Mouse (Mus musculus): ENCODE measurements at regions not wholly inside any gene's neighbourhood (a gene's known extent, or its start where the extent isn't known, plus 50 kb on each side); places are given as distances from the start of the nearest gene placed in this dataset.

- Histone ChIP-seq H3K27ac (no peak overlapping the region), H3K36me3 (ENCODE audit: inconsistent target) (no peaks in the 10 kb centered on the region), H3K79me2 (ENCODE audit: inconsistent target) (no peaks in the 10 kb centered on the region), H3K4me3 (ENCODE audit: inconsistent target) (no peak overlapping the region)
- 89% methylated on average over 12 of the region's 12 CpGs for WGBS (ENCODE audit: missing documents)
Observed at GRCm38 (mm10) chr14:60506296-60506695, 127.5 kb upstream of the Spata13 start.

- Histone ChIP-seq H3K27ac (no peak overlapping the region), H3K36me3 (ENCODE audit: inconsistent target) (no peaks in the 10 kb centered on the region), H3K4me3 (ENCODE audit: inconsistent target) (no peak overlapping the region), H3K79me2 (ENCODE audit: inconsistent target) (no peaks in the 10 kb centered on the region)
- WGBS (ENCODE audit: missing documents): 26% methylated on average over 8 of the region's 8 CpGs
Observed at GRCm38 (mm10) chr14:60513560-60513959, 120.2 kb upstream of the Spata13 start.

GRCm38 (mm10) chr14:60515094-60515786 is 118.6 kb upstream of the Spata13 start:
- Histone ChIP-seq H3K27ac (no peak overlapping the region), H3K4me3 (ENCODE audit: inconsistent target) (no peak overlapping the region), H3K79me2 (ENCODE audit: inconsistent target) (no peaks in the 10 kb centered on the region), H3K36me3 (ENCODE audit: inconsistent target) (no peaks in the 10 kb centered on the region)
- 89% methylated on average over 12 of the region's 12 CpGs for WGBS (ENCODE audit: missing documents)

- Histone ChIP-seq H3K4me3 (ENCODE audit: inconsistent target) (no peak overlapping the region), H3K79me2 (ENCODE audit: inconsistent target) (no peaks in the 10 kb centered on the region), H3K36me3 (ENCODE audit: inconsistent target) (no peaks in the 10 kb centered on the region), H3K27ac (no peak overlapping the region)
- 94% methylated on average over 11 of the region's 11 CpGs for WGBS (ENCODE audit: missing documents)
Observed at GRCm38 (mm10) chr14:60517891-60518290, 115.9 kb upstream of the Spata13 start.

- 75% methylated on average over 1 of the region's 1 CpGs for WGBS (ENCODE audit: missing documents)
Observed at GRCm38 (mm10) chr14:60523010-60523409, 110.8 kb upstream of the Spata13 start.

GRCm38 (mm10) chr14:60524869-60525268 is 108.9 kb upstream of the Spata13 start:
- H3K27ac ChIP-seq: no peak overlapping the region
- H3K36me3 ChIP-seq (ENCODE audit: inconsistent target): no peaks in the 10 kb centered on the region
- no peak overlapping the region for H3K4me3 ChIP-seq (ENCODE audit: inconsistent target)
- no peaks in the 10 kb centered on the region for H3K79me2 ChIP-seq (ENCODE audit: inconsistent target)
- 51% methylated on average over 4 of the region's 4 CpGs for WGBS (ENCODE audit: missing documents)

More at GRCm38 (mm10) chr14:60523010-60523409, 110.8 kb upstream of the Spata13 start:
- Histone ChIP-seq H3K36me3 (ENCODE audit: inconsistent target) (no peaks in the 10 kb centered on the region), H3K79me2 (ENCODE audit: inconsistent target) (no peaks in the 10 kb centered on the region), H3K27ac (no peak overlapping the region), H3K4me3 (ENCODE audit: inconsistent target) (no peak overlapping the region)

GRCm38 (mm10) chr14:60525284-60525962 is 108.4 kb upstream of the Spata13 start:
- 76% methylated on average over 13 of the region's 13 CpGs for WGBS (ENCODE audit: missing documents)
- Histone ChIP-seq H3K4me3 (ENCODE audit: inconsistent target) (no peak overlapping the region), H3K36me3 (ENCODE audit: inconsistent target) (no peaks in the 10 kb centered on the region), H3K79me2 (ENCODE audit: inconsistent target) (no peaks in the 10 kb centered on the region), H3K27ac (no peak overlapping the region)

GRCm38 (mm10) chr14:60525979-60526378 is 107.8 kb upstream of the Spata13 start:
- Histone ChIP-seq H3K79me2 (ENCODE audit: inconsistent target) (no peaks in the 10 kb centered on the region), H3K4me3 (ENCODE audit: inconsistent target) (no peak overlapping the region), H3K27ac (no peak overlapping the region), H3K36me3 (ENCODE audit: inconsistent target) (no peaks in the 10 kb centered on the region)
- WGBS (ENCODE audit: missing documents): 85% methylated on average over 3 of the region's 3 CpGs

- H3K36me3 ChIP-seq (ENCODE audit: inconsistent target): no peaks in the 10 kb centered on the region
- WGBS (ENCODE audit: missing documents): 65% methylated on average over 10 of the region's 10 CpGs
- no peak overlapping the region for H3K4me3 ChIP-seq (ENCODE audit: inconsistent target)
- no peaks in the 10 kb centered on the region for H3K79me2 ChIP-seq (ENCODE audit: inconsistent target)
- H3K27ac ChIP-seq: no peak overlapping the region
Observed at GRCm38 (mm10) chr14:60526832-60527231, 107.0 kb upstream of the Spata13 start.

GRCm38 (mm10) chr14:60527951-60528350 is 105.8 kb upstream of the Spata13 start:
- Histone ChIP-seq H3K27ac (no peak overlapping the region), H3K4me3 (ENCODE audit: inconsistent target) (no peak overlapping the region), H3K36me3 (ENCODE audit: inconsistent target) (no peaks in the 10 kb centered on the region), H3K79me2 (ENCODE audit: inconsistent target) (no peaks in the 10 kb centered on the region)
- 85% methylated on average over 4 of the region's 5 CpGs for WGBS (ENCODE audit: missing documents)

- Histone ChIP-seq H3K79me2 (ENCODE audit: inconsistent target) (no peaks in the 10 kb centered on the region), H3K36me3 (ENCODE audit: inconsistent target) (no peaks in the 10 kb centered on the region), H3K27ac (no peak overlapping the region), H3K4me3 (ENCODE audit: inconsistent target) (no peak overlapping the region)
- WGBS (ENCODE audit: missing documents): 63% methylated on average over 4 of the region's 7 CpGs
Observed at GRCm38 (mm10) chr14:60528520-60528919, 105.3 kb upstream of the Spata13 start.

- WGBS (ENCODE audit: missing documents): 87% methylated on average over 3 of the region's 3 CpGs
- Histone ChIP-seq H3K79me2 (ENCODE audit: inconsistent target) (no peaks in the 10 kb centered on the region), H3K4me3 (ENCODE audit: inconsistent target) (no peak overlapping the region), H3K36me3 (ENCODE audit: inconsistent target) (no peaks in the 10 kb centered on the region), H3K27ac (no peak overlapping the region)
Observed at GRCm38 (mm10) chr14:60529022-60529421, 104.8 kb upstream of the Spata13 start.

GRCm38 (mm10) chr14:60529646-60530347 is 104.0 kb upstream of the Spata13 start:
- no peak overlapping the region for H3K4me3 ChIP-seq (ENCODE audit: inconsistent target)
- no peaks in the 10 kb centered on the region for H3K79me2 ChIP-seq (ENCODE audit: inconsistent target)
- H3K36me3 ChIP-seq (ENCODE audit: inconsistent target): no peaks in the 10 kb centered on the region
- no peak overlapping the region for H3K27ac ChIP-seq
- 63% methylated on average over 7 of the region's 7 CpGs for WGBS (ENCODE audit: missing documents)

GRCm38 (mm10) chr14:60530348-60530711 is 103.5 kb upstream of the Spata13 start:
- Histone ChIP-seq H3K27ac (no peak overlapping the region), H3K4me3 (ENCODE audit: inconsistent target) (no peak overlapping the region), H3K36me3 (ENCODE audit: inconsistent target) (no peaks in the 10 kb centered on the region), H3K79me2 (ENCODE audit: inconsistent target) (no peaks in the 10 kb centered on the region)
- 38% methylated on average over 6 of the region's 6 CpGs for WGBS (ENCODE audit: missing documents)

- 90% methylated on average over 5 of the region's 5 CpGs for WGBS (ENCODE audit: missing documents)
- H3K79me2 ChIP-seq (ENCODE audit: inconsistent target): no peaks in the 10 kb centered on the region
- H3K36me3 ChIP-seq (ENCODE audit: inconsistent target): no peaks in the 10 kb centered on the region
- H3K4me3 ChIP-seq (ENCODE audit: inconsistent target): no peak overlapping the region
- no peak overlapping the region for H3K27ac ChIP-seq
Observed at GRCm38 (mm10) chr14:60530973-60531372, 102.8 kb upstream of the Spata13 start.

Measured in macrophage (primary cell).